Mouse (Mus musculus) cortical plate, adult 2 months (tissue): ENCODE data around the gene Ppp1r1c. TPM values are rescaled to one million over a fixed set of nuclear protein-coding genes. Genes with fewer than 3 reads are reported as not detected.

ENCODE experiments used
- H3K27ac ChIP-seq: fragments of 200-500 bp; 2 replicates; pipeline ENCODE4 v1.5.1; 2012; ENCODE audit warnings: low read length, control low read depth, inconsistent platforms; ENCODE audit not compliant: insufficient read depth
- H3K4me1 ChIP-seq: fragments of 200-500 bp; 2 replicates; pipeline ENCODE4 v1.6.1; 2011; ENCODE audit warnings: low read length; ENCODE audit not compliant: control insufficient read depth, insufficient read depth
- H3K4me3 ChIP-seq: fragments of 200-500 bp; 2 replicates; pipeline ENCODE4 v1.5.1; 2011; ENCODE audit warnings: mild to moderate bottlenecking, low read length, control low read depth; ENCODE audit not compliant: insufficient read depth
- CTCF ChIP-seq: fragments of 200-500 bp; IDR thresholded peaks from 2 replicates; pipeline ENCODE4 v1.5.1; 2011; ENCODE audit warnings: mild to moderate bottlenecking, control low read depth, low read length; ENCODE audit not compliant: insufficient read depth; ENCODE audit errors: extremely low read depth
- POLR2A ChIP-seq: fragments of 200-500 bp; IDR thresholded peaks from 2 replicates; pipeline ENCODE4 v1.6.1; 2011; ENCODE audit warnings: mild to moderate bottlenecking, low read length, control low read depth; ENCODE audit not compliant: insufficient read depth; ENCODE audit errors: extremely low read depth
- polyA plus RNA-seq: library from polyadenylated mRNA; depleted of rRNA; stranded (reverse); fragments of >200 nt; gene quantifications from 2 replicates; pipeline ENCODE4 v1.2.3, GENCODE M21; 2012; rRNA removed

Gene Ppp1r1c
- polyA plus RNA-seq = not detected in 2 replicates

DNA sequence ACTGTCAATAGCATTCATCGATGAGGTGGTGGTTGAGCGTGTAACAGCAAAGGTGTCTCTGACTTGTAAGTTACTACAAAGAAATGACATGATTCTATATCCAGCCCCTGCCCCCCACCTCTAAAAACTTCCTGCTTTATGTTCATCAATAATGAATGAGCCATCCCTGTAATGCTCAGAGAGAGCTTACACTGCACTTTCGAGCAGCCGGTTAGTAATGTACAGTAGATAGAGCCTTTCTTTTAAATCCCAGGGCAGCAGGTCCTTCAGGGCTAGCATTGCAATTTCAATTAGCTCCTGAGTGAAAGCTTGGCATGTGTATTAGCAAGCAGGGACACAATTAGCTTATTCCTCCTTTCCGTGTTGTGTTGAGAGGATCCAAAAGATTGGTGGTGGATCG is at the start of gene Ppp1r1c:
Gene Ppp1r1c, plus strand, starts transcription at position 206 of the 400 bp plus-strand sequence.
- Histone ChIP-seq H3K4me1 (no peaks in the 10 kb centered on the region), H3K27ac (no peak within 1 kb of the TSS), H3K4me3 (no peak within 1 kb of the TSS)
- TF ChIP-seq POLR2A = no peak
- TF ChIP-seq CTCF = no peak

DNA sequence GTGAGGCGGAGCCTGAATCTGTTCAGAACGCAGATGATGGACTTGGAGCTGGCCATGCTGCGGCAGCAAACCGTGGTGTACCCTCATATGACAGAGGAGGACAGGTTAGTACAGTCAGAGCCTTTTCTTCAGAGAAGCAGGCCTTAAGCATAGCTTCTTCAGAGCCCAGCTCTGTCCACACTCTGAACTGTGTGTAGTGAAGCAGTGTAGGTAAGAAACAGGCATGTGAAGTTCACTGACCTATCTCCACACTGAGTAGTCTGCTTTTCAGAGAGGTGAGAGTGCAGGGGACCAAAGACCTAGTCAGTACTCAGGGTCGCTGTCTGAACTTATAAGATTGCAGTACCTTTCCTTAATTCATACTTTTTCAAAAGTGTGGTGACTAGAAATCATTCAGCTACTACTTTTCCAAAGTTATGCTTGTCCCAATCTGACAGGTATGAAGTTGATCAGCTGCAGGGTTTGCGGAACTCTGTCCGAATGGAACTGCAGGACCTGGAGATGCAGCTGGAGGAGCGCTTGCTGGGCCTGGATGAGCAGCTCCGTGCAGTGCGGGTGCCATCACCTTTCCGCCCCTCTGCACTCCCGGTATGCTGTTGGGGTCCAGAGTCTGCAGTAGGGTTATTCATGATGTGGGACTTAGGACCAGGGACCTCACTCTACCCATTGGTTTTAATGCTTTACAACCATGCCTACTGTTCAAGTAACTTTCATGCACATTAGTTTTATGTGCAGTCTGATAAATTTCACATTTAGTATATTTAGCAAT is 47.0 kb upstream of the Ppp1r1c start:
- Histone ChIP-seq H3K4me3 (no peak overlapping the region), H3K27ac (no peak overlapping the region), H3K4me1 (no peaks in the 10 kb centered on the region)
- no peak for TF ChIP-seq CTCF
- TF ChIP-seq POLR2A = no peak

DNA sequence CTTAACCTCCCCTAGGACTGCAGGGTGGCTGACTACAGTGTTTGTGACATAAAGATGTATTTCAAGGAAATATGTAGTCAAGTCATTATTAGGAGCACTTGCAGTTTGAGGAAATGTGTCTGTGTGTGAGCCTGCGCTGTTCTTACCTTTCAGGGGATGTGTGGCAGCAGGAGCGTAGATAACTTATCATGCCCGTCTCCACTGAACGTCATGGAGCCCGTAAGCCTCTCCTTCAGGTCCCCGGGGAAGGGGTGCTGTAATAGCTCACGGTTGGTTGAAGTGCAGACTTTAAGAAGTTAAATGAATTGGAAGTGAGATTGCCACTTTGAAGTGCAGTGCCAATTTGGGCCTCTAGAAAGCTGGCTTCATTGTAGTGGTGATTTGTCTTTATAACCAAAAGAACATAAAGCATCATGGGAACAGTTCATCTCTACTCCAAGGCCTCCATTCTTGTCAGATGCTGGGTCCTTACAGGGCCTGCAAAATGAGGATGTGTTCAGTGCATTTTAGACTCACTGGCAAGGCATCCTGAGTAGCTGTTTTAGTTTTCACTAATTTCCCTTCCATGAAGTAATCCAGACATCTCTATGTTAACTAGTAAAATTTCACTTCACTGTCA is 46.0 kb upstream of the Ppp1r1c start:
- H3K27ac ChIP-seq = no peak overlapping the region
- no peak for TF ChIP-seq POLR2A
- TF ChIP-seq CTCF = no peak
- H3K4me1 ChIP-seq = no peaks in the 10 kb centered on the region
- H3K4me3 ChIP-seq = no peak overlapping the region

DNA sequence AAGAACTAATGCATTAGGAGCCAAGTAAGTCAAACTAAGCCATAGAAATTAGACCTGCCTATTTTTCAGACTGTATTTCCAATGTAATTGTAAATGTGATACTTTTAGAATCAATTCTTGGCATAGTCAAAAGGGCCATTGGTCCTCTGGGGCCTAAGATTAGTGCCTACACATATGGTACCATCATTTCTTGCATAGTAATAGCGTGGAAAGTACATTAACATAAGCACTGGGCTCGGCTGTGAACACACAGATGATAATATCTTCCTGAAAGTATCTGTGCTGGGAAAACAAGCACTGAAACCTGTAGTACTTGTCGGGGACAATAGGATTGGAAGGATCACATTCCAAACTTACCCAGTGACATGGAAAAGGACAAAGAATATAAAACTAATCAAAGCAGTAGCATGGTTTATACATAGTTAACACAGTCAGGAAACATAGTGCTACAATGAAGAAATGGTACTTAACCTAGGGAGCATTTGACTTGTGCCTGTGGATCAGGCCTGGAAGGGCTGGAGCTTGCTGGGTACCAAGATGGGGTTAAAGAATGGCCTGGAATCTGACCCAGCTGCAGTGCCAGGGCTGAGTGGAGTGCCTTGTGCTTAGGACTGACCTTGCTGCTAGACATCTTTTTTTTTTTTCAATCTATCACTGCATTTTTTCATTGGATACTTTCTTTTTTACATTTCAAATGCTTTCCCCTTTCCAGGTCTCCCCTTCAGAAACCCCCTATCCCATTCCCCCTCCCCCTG is 42.9 kb upstream of the Ppp1r1c start:
- Histone ChIP-seq H3K4me1 (no peaks in the 10 kb centered on the region), H3K27ac (no peak overlapping the region), H3K4me3 (no peak overlapping the region)
- TF ChIP-seq CTCF = no peak
- no peak for TF ChIP-seq POLR2A

DNA sequence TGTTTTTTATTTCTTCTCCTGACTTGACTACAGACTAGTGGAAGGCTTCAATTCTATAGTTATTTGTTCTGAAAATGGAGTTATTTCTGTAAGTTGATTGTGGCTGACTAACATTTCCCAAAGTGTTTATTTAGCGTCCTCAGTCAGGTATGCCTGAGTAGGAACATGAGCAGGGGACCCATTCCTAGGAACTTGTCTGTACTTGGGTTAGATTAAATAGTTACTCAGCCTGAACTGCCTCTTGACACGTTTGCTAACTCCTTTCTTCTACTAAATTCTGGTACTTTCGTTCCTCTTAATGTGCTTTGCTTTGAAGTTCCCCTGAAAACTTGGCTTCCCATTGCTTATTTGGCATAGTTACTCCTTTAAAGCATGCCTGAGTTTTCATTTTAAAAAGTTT is 42.1 kb upstream of the Ppp1r1c start:
- TF ChIP-seq POLR2A (no peak), CTCF (no peak)
- H3K4me3 ChIP-seq = no peak overlapping the region
- H3K4me1 ChIP-seq = no peaks in the 10 kb centered on the region
- H3K27ac ChIP-seq = no peak overlapping the region

DNA sequence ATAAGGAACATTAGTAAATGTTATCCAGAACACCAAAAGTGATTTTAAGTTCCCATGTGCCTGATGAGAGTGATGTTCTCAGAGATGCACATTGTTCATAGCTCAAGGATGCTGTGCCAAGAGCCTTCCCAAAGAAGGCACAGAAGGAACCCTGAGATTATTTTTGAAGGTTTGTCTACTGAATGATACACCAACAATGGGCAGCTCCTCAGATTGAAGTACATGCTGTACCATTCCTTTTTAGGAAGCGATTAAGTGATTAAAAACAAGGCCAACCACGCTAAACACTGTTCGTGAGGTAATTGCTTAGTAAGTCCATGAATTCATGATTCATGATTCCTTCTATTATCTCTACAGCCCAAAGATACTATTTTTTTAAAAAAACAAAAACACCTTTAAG is 32.3 kb upstream of the Ppp1r1c start:
- H3K27ac ChIP-seq = no peak overlapping the region
- no peaks in the 10 kb centered on the region for H3K4me1 ChIP-seq
- H3K4me3 ChIP-seq = no peak overlapping the region
- no peak for TF ChIP-seq POLR2A
- TF ChIP-seq CTCF = no peak

DNA sequence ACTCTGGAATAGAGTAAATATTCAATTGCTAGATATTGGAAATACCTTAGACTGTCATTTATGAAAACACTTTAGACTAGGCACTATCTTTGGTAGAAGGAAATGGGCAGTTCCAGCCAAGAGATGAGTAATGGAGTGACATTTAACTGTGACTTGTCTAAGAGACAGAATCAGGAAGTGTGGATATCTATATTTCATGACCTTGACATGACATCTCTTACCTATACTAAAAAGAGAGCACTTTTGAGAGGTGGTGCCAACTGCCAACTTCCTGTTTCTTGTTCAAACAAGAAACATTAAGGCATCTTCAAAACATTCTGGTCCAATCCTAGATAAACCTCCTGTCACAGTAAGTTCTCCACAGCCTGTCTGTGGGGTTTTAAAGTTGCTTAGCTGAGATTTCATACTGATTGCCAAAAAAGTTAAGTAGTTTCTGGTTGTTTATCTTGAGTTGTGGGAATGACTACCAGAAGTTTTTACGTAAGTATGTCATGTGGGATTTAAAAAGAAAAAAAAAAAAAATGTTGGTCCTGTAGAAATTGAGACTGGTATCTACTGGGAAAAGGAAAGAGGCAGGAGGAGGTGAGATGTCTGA is 29.8 kb upstream of the Ppp1r1c start:
- no peak for TF ChIP-seq POLR2A
- no peak for TF ChIP-seq CTCF
- Histone ChIP-seq H3K27ac (no peak overlapping the region), H3K4me1 (no peaks in the 10 kb centered on the region), H3K4me3 (no peak overlapping the region)

DNA sequence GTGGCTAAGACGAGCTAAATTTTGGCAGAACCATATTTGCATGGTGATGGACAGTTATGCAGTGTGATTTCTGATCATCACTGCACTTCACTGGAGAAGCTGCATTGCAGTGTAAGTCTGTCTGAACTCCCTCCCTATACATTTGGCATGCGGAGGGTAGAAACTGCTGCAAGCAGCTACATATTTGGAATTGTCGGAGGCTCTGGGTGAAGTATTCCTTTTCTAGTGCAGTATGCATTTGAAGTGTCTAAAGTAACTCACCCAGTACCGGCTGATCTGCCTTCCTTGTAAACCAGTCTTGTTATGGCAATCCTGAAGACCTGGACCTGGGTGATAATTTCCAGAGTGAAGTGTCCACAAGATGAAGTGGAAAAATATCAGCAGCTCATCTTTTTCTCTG is 25.9 kb upstream of the Ppp1r1c start:
- no peak overlapping the region for H3K27ac ChIP-seq
- peaks cover 2% of the 10 kb centered on the region; the same call in 1 of the 2 replicates for H3K4me1 ChIP-seq
- TF ChIP-seq CTCF (no peak), POLR2A (no peak)
- no peak overlapping the region for H3K4me3 ChIP-seq

DNA sequence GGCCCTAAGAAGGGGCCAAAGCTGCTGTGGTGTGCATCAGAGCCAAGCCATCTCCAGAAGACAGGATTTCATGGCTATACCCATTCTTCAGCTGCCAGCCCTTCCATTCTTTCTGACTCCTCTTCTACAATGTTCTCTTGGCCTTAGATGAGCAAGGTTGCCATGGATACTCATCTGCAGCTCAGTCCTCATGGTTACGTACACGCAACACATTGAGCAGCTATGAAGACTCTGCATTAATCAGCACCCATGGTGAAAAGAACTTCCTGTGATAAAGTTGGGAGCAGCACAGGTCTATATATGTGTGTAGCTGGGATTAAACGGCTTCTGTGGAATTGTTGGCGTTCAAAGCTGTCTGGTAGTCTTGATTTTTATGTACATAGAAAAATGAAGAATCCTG is 24.3 kb upstream of the Ppp1r1c start:
- Histone ChIP-seq H3K27ac (no peak overlapping the region), H3K4me3 (no peak overlapping the region), H3K4me1 (peaks cover 2% of the 10 kb centered on the region; the same call in 1 of the 2 replicates)
- TF ChIP-seq CTCF (no peak), POLR2A (no peak)
